Mouse (Mus musculus) stomach, postnatal 0 days (tissue): ENCODE measurements around the gene Slc27a3. TPM values are rescaled to one million over a fixed set of nuclear protein-coding genes. Genes with fewer than 3 reads are reported as not detected.

ENCODE experiments used
- ATAC-seq: fragments of 200-750 bp; cut with Nextera tagmentation; 2 replicates; pipeline ENCODE4 v1.8.0; 2017; ENCODE audit not compliant: low FRiP score, low TSS enrichment
- DNase-seq: peaks from one replicate; pipeline ENCODE4 v3.0.0-alpha.2; 2016; ENCODE audit warnings: low spot score
- H3K27ac ChIP-seq: fragments of 300-500 bp; sonication (generic); replicated peaks from 2 replicates; pipeline ENCODE4 v1.5.1; 2014; ENCODE audit warnings: mild to moderate bottlenecking, control low read depth
- H3K27me3 ChIP-seq: fragments of 300-500 bp; sonication (generic); 2 replicates; pipeline ENCODE4 v1.6.1; 2014; ENCODE audit warnings: low read length; ENCODE audit not compliant: control insufficient read depth, insufficient read depth
- H3K36me3 ChIP-seq: fragments of 300-500 bp; sonication (generic); 2 replicates; pipeline ENCODE4 v1.6.1; 2014; ENCODE audit warnings: low read length, mixed read lengths; ENCODE audit not compliant: control insufficient read depth, insufficient read depth
- H3K4me1 ChIP-seq: fragments of 300-500 bp; sonication (generic); replicated peaks from 2 replicates; pipeline ENCODE4 v1.6.1; 2014; ENCODE audit warnings: antibody characterized with exemption; ENCODE audit not compliant: control insufficient read depth, insufficient read depth
- H3K4me2 ChIP-seq: fragments of 300-500 bp; sonication (generic); replicated peaks from 2 replicates; pipeline ENCODE4 v1.6.1; 2014; ENCODE audit warnings: low read depth, mild to moderate bottlenecking, control low read depth, moderate library complexity
- H3K4me3 ChIP-seq: fragments of 300-500 bp; sonication (generic); 2 replicates; pipeline ENCODE4 v1.5.1; 2014; ENCODE audit warnings: low read depth, low read length, control low read depth
- H3K9ac ChIP-seq: fragments of 300-500 bp; sonication (generic); 2 replicates; pipeline ENCODE4 v1.6.1; 2014; ENCODE audit warnings: mild to moderate bottlenecking, low read length, control low read depth, mixed read lengths
- H3K9me3 ChIP-seq: fragments of 300-500 bp; sonication (generic); 2 replicates; pipeline ENCODE4 v1.6.1; 2016; ENCODE audit warnings: low read length; ENCODE audit not compliant: control insufficient read depth
- CTCF ChIP-seq: IDR thresholded peaks from 2 replicates; pipeline ENCODE4 v1.5.1; 2016; ENCODE audit warnings: antibody characterized with exemption, low read depth, mild to moderate bottlenecking, moderate library complexity
- EP300 ChIP-seq: optimal IDR thresholded peaks from 2 replicates; pipeline ENCODE3; 2016; ENCODE audit warnings: antibody characterized with exemption
- WGBS: fragments of 180-500 bp; shearing (Covaris S2); extraction: QIAGEN DNeasy Blood & Tissue Kit; methylation state at CpG from one replicate; pipeline ENCODE4 v1.1.7; 2014; 5-methylcytosine and 5-hydroxymethylcytosine counted together
- polyA plus RNA-seq: library from polyadenylated mRNA; unstranded; fragments of >200 nt; fragmentation: Nextera tagmentation; extraction: Ambion mirVana; gene quantifications from 2 replicates; pipeline ENCODE4 v1.2.1, GENCODE M21; 2015

The Slc27a3 gene
- polyA plus RNA-seq, 1 experiment from 2014 or later, result 5.3 TPM

DNA sequence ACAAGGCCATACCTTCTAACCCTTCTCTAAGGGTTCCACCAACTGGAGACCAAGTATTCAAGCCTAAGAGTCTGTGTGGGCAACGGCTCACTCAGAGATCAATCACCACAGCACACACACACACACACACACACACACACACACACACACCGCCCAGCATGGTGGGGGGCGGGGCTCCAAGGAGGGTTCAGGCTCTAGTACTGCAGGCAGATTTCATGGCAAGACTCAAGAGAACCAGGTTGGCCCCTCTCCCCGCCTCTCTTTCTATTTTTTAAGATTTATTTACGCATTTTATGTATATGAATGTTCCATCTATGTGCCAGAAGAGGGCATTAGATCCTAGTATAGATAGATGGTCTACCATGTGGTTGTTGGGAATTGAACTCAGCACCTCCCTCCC lies 16.9 kb downstream of the Slc27a3 start:
- Histone ChIP-seq H3K4me3 (no peak overlapping the region), H3K36me3 (no peaks in the 10 kb centered on the region), H3K9ac (no peak overlapping the region), H3K9me3 (no peaks in the 10 kb centered on the region), H3K27ac (no peak overlapping the region), H3K4me1 (no peaks in the 10 kb centered on the region), H3K27me3 (no peaks in the 10 kb centered on the region), H3K4me2 (no peak overlapping the region)
- DNase-seq, result peak; percentile 20
- 57% methylated on average over 5 of the region's 5 CpGs for WGBS
- TF ChIP-seq CTCF (no peak), EP300 (no peak)
- no peak for ATAC-seq

DNA sequence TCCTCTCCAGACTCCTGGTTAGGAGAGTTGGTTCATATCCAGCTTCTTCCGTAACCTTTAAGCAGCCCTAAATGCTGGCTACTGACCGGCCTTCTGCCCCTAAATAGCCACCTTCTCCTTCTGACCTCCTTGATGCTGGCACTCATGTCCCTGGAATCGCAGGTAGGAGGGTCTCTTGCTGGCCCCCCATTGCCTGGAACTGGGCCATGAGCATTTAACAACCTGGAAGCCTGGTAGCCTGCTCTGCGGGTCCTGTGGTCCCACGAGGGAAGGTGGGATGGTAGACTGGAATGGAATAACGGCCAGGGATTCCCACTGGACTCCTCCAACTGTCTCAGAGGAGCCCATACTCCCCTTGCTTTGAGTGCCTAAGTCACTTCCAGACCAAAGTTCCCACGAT lies 17.9 kb downstream of the Slc27a3 start:
- TF ChIP-seq EP300 (no peak), CTCF (no peak)
- Histone ChIP-seq H3K4me1 (no peaks in the 10 kb centered on the region), H3K27ac (no peak overlapping the region), H3K9me3 (no peaks in the 10 kb centered on the region), H3K36me3 (no peaks in the 10 kb centered on the region), H3K27me3 (no peaks in the 10 kb centered on the region), H3K4me2 (no peak overlapping the region), H3K4me3 (no peak overlapping the region), H3K9ac (no peak overlapping the region)
- 71% methylated on average over 7 of the region's 7 CpGs for WGBS
- no peak for DNase-seq
- no peak for ATAC-seq

DNA sequence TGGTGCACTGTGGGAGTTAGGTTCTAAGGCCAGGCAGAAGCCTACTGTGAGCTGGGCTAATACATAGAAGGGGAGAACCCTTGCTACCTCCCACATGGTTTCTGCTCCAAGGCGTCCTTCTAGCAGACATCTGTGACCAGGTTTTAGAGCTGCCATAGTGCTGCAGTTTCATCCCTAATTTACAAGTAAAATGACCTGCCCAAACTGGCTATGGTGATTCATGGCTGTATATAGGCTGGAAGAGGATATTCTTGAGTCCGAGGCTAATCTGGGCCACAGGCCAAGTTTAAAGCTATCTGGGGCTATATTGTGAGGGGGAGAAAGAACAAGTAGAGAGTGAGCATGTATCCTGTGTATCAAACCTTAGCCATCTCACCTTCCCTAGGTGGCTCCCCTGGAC lies 20.7 kb downstream of the Slc27a3 start:
- Histone ChIP-seq H3K27me3 (no peaks in the 10 kb centered on the region), H3K36me3 (no peaks in the 10 kb centered on the region), H3K27ac (no peak overlapping the region), H3K4me1 (no peaks in the 10 kb centered on the region), H3K4me2 (no peak overlapping the region), H3K4me3 (no peak overlapping the region), H3K9me3 (no peaks in the 10 kb centered on the region), H3K9ac (no peak overlapping the region)
- 27% methylated on average over 2 of the region's 2 CpGs for WGBS
- DNase-seq (no peak), ATAC-seq (no peak)
- TF ChIP-seq EP300, result no peak
- no peak for TF ChIP-seq CTCF

DNA sequence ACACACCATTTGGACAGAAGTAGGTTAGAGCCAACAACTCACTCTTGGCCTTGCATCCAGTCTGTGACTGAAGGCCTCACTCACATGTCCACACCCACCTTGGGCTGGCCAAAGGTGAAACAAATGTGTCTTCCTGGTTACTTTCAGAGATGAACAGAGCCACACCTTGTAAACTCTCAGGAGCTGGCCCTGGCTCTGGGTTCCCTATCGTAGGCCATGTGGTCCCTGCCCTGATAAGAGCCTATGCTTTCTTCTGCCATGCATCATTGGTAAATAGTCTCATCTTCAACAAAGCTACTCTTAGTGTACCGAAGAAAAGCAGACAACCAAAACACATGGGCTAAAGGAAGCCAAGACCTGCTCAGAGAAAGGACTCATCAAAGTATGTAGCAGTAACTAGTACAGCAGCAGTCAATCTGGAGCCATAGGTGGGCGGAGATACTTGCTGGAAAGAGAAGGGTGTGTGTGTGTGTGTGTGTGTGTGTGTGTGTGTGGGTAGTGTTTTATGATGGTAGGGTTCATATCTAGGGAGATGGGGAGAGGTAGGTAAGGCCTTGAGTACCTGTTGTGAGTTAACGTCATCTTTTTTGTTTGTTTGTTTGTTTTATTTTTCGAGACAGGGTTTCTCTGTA lies 22.6 kb downstream of the Slc27a3 start:
- no peak for TF ChIP-seq CTCF
- TF ChIP-seq EP300, result no peak
- peak; percentile 53 for DNase-seq

DNA sequence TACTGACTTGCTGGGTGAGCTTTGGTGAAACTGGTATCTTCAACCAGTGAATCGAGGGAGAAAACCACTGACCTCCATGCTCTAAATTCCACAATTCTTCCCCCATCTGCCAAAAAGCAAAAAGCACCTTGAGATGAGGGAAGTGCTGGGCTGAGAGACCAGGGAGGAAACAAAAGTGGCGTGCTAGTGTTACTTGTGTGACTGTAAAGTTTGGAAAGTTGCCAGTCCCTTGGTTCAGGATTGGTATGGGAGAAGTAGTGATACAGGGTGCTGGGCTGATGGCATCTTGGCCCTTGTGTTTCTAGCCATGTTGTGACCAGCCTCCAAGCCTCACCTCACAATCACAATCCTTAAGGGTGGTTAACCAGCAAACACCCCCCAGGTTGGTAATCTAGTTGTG lies 27.4 kb downstream of the Slc27a3 start:
- no peaks in the 10 kb centered on the region for H3K9me3 ChIP-seq
- no peaks in the 10 kb centered on the region for H3K27me3 ChIP-seq
- TF ChIP-seq CTCF (no peak), EP300 (no peak)
- no peak for ATAC-seq
- H3K9ac ChIP-seq, result no peak overlapping the region
- peaks cover 10% of the 10 kb centered on the region for H3K36me3 ChIP-seq
- no peak for DNase-seq
- H3K4me2 ChIP-seq, result no peak overlapping the region
- WGBS, result 73% methylated on average over 2 of the region's 2 CpGs
- no peaks in the 10 kb centered on the region for H3K4me1 ChIP-seq
- no peak overlapping the region for H3K27ac ChIP-seq
- no peak overlapping the region for H3K4me3 ChIP-seq

More for the DNA sequence above, 22.6 kb downstream of the Slc27a3 start:
- Histone ChIP-seq H3K36me3 (no peaks in the 10 kb centered on the region), H3K9ac (no peak overlapping the region), H3K27ac (no peak overlapping the region), H3K27me3 (no peaks in the 10 kb centered on the region), H3K9me3 (no peaks in the 10 kb centered on the region), H3K4me1 (no peaks in the 10 kb centered on the region), H3K4me3 (no peak overlapping the region), H3K4me2 (no peak overlapping the region)
- 84% methylated on average over 5 of the region's 5 CpGs for WGBS
- peak; percentile 89 for ATAC-seq

DNA sequence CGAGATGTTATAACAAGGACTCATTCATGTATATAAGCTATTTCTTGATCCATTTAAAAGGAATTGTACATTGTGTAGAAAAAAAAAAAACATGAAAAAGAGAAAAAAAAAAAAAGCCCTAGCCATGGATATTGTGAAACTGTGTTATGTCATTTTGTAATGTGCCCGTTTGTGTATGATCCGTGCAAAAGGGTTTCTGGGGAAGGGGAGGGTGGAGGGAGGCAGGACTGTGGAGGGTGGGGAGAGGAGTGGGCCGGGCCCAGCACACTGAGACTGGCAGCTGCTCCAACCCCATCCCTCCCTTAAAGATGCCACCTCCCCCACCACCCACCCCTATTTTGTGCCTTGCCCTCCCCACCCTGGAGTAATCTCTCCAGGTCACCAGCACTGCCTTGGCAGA lies 28.3 kb downstream of the Slc27a3 start:
- no peak overlapping the region for H3K27ac ChIP-seq
- H3K4me2 ChIP-seq, result no peak overlapping the region
- H3K4me3 ChIP-seq, result no peak overlapping the region
- H3K36me3 ChIP-seq, result peaks cover 13% of the 10 kb centered on the region
- no peak for DNase-seq
- H3K4me1 ChIP-seq, result no peaks in the 10 kb centered on the region
- H3K9me3 ChIP-seq, result no peaks in the 10 kb centered on the region
- TF ChIP-seq EP300 (no peak), CTCF (no peak)
- 82% methylated on average over 4 of the region's 4 CpGs for WGBS
- H3K27me3 ChIP-seq, result no peaks in the 10 kb centered on the region
- ATAC-seq, result no peak
- H3K9ac ChIP-seq, result no peak overlapping the region
